Mouse (Mus musculus) c-Kit-positive CD71-positive TER-119-negative erythroid progenitor cells, embryonic 14.5 days (primary cell): ENCODE results near the gene Cln5.

Experiments used
- DNase-seq: peaks from one replicate; pipeline ENCODE4 v3.0.0-alpha.2; 2013; ENCODE audit warnings: low read depth

Gene Cln5

DNA sequence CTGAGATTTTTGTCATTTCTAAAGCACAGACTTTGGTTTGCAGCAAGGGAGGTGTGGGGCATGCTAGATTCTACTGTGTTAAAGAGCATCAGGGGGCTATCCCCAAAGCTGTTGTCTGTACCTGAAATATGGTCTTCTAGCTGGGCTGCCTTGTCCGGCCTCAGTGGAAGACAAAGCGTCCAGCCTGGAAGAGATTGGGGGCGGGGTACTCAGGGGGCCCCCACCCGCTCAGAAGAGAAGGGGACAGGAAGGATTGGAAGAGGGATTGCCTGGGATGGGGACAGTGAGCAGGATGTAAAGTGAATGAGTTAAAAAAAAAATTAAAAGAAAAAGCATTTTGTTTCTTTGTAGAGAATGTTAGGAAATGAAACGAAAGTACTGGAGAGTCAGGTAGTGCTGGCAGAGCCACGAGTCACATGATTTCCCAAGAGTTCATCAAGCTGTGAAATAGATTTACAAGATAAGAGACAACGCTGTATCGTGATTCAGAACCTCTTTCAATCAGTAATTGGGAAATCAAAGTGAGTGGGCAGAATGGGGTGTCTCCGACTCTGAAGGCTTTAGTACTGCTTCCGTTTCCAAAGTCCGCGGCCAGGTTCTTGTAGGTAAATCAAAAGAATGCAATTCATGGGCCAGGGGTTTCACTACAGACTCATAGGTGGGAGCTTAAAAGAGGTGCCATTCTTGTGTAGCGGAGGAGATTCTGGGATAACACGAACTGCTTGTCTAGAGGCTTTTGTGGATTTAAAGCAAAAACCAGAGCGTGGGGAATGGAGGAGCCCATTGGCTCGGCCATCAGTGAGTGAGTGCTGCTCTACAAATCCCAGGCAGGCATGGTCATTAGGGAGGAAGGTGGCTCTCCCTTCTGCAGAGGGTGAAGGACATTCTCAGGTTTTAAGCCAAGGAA is 8.2 kb downstream of the Cln5 start:
- DNase-seq, result no peak

- no peak for DNase-seq
These were observed 9.4 kb downstream of the Cln5 start for GRCm38 (mm10) chr14:103079209-103079977.

DNA sequence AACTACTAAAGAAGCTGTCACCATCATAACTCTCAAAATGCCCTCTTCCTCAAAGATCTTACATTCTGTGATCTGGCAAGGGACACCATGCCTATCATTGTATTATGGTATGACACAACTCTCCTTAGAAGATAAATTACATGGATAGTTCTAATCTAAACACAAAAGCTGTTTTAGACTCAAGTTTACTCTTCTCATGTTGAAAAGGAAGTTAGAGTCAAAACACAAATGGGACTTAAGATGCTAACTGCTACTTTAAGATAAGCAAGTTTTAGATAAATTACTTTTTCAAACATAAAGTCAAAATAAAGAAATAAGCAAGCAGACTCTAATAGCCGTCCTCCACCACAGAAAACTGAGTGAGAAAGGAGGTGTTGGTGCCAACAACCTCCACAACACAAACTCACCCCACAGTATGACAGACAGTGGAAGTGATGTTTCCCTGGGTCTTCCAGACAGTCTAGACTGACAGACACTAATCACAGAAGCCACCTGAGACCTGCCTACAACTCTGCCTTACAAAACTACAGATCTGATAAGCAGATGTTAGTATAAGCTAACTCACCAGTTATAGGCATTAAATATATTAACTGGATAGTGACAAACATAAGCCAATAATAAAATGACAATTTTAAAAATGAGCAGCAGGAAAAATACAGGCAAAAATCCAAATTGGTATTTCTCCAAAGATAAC is 16.0 kb downstream of the Cln5 start:
- DNase-seq, result no peak

DNA sequence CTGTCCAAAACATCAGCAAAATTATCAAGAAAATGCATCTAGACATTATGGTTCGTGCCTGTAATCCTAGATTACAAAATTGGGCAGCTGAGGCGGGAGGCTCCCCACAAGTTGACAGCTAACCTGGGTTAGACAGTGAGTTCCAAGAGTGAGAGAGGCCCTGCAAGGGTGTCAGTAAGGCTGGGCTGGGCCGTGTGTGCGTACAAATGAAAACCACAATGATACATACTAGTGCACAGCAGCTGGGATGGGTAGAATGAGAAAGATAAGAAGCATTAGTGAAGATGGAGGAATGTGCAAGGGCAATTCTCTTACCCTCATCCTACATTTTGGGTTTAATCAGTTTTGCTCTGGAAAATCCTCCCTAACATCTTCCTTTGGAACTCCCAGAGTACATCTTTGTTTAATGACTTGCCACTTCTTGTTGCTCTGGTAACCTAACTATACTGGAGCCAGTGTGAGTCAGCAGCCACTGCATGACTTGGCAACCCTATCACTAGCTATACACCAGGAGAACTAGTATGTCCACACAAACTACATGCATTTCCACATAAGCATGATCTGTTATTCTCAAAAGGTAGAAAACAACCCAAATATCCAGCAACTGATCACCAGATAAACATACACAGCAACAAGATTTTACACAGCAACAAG is 16.8 kb downstream of the Cln5 start:
- DNase-seq, result peak; percentile 51

DNA sequence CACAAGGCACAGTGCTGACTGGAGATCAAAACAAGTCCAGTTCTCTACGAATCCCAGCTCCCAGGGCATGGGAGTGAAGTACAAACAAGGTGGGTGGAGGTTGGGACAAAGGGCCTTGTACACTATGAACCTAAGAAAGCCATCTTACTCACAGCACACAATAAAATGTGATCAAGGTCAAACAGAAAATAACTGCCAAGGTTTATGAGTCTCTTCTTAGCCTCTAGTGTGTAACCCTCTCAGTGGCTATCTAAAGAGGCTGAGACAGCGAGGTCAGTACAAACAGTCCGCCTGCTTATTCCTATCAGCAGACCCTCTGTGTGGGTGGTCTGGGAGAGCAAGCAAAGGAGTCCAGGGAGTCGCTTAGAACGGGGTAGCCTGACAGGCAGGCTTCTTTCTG is 17.8 kb downstream of the Cln5 start:
- DNase-seq, result no peak

DNA sequence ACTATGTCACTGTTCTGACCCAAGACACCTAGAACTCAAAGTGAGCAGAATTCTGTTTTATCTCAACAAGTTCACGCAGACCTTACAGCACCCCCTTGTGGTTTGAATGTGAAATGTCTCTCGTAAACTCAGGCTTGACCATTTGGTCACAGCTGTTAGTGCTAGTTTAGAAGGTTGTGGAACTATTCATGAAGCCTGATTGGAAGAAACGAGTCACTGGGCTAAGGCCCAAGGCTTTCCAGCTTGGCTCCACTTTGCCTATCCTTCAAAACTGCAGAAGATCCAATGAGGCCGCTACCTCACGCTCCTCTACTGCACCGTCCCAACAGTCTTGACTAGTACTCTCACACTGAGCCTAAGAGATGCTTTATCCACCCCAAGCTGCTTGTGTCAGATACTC is 18.6 kb downstream of the Cln5 start:
- DNase-seq, result peak; percentile 46

DNA sequence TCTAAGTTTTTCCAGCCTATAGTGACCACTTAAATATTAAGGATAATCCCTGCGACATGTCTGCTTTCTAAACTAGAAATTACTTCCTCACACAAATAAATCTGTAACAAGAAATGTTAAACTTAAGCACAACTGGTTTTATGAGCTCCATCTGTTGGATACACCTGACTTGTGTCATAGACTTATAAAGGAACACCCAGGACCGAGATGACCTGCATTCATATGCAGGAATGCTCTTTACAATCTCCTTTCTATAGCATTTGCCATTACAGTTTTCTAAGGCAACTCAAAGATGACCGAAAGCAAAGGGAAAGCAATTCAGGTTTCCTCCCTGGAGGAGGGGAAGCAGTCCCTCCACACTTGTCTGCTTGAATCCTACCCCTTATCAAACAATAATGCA is 23.2 kb downstream of the Cln5 start:
- no peak for DNase-seq

GRCm38 (mm10) chr14:103093670-103094069 is 23.7 kb downstream of the Cln5 start:
- no peak for DNase-seq

DNA sequence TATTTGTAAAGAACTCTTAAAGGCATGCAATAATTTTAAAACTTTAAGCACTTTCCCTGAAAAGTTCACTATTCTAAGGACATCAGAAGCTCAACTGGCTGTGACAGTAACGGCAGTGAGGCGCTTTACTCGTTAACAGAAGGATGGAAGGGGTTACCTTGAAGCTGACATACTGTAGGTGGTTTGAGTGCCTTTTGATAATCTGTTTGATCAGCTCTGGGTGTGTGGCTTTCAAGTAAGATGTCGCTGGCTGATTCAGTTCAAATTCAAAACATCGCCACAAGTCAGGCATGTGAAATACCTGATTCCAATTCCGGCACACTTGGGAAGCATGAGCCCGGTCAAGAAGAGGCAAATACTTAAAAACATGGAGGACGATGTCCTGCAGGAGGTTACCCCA is 25.0 kb downstream of the Cln5 start:
- no peak for DNase-seq

GRCm38 (mm10) chr14:103095826-103096225 is 25.8 kb downstream of the Cln5 start:
- DNase-seq, result no peak

DNA sequence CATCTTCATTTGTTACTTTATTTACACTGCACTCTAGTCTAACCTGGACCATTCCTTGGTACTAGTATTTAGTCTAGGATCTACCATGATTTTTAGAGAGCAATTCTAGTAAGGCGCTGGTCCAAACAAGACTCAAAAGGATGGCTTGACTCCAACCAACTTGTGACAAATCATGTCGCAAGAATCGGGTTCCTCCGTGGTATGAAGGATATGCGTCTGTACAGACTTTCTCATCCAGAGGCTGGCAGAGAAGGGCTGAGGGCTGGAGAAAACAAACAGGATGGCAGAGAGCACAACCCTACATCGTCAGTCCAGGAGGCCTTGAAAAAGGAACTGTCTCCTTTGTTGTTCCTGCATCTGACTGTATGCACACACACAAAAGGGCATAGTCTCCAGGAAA is 26.6 kb downstream of the Cln5 start:
- no peak for DNase-seq

GRCm38 (mm10) chr14:103098213-103098586 is 28.2 kb downstream of the Cln5 start:
- DNase-seq, result no peak

DNA sequence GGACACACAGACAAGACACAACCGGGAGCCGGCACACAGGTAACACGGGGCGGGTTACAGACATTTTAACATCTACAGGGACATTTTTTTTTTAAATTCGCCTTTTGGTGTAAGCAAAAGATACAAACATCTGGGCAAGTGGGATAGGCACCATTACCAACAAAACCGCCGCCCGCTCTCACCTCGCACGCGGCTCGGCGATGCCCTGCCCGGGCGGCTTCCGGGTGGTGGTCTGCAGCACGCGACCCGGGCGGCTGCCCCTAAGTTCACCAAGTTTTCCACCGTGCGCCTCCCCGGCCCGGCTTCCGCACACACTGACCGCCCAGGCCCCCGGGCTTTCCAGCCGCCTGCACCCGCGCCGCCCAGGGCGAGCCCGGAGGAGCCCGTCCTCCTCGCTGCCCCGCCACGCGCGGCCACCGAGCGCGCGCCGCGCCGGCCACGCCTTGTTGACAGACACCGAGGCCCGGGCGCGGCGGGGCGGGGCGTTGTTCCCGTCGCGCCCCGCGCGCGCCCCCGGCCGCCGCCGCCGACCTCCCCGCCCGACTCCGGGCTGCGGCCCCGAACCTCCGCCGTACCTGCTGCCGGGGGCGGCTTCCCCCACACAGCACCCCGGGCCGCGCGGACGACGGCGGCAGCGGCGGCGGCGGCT is 28.7 kb downstream of the Cln5 start:
- peak; percentile 63 for DNase-seq

DNA sequence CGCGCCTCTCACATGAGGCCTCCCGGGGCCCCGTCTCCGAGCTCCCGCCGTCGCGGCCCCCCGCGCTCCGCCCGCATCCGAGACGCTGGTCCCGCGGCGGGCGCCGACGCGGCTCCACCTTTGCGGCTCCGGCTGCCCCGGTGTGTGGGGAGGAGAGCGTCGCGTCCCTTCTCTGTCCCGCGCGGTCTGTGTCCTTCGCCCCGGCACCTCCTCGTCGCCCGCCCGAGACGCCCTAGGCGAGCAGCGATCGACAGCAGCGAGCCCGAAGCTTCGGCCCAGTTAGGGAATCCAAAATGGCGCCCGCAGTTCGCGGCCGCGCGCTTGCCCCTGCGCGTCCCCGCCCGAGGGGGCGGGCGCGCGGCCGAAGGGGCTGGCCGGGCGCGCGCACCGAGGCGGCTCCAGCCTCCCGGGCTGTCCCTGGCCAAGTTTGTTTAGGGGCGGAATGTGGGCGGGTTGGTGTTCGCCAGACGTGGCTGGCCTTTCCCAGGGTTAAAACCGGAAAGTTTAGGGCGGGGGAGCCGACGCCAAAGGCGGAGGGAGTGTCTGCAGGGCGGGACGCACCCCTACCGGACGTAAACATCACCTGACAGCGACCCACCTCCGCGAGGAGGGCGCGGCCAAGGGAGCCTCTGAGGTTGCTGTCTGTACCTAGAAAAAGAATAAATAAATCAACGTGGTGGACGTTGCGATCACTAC is 29.4 kb downstream of the Cln5 start, which contains the start of gene Fbxl3:
Gene Fbxl3, minus strand, starts transcription at position 329 of the 696 bp plus-strand sequence.
- peak; percentile 73 for DNase-seq

- DNase-seq, result no peak
These were observed 30.3 kb downstream of the Cln5 start for GRCm38 (mm10) chr14:103100296-103100695.

DNA sequence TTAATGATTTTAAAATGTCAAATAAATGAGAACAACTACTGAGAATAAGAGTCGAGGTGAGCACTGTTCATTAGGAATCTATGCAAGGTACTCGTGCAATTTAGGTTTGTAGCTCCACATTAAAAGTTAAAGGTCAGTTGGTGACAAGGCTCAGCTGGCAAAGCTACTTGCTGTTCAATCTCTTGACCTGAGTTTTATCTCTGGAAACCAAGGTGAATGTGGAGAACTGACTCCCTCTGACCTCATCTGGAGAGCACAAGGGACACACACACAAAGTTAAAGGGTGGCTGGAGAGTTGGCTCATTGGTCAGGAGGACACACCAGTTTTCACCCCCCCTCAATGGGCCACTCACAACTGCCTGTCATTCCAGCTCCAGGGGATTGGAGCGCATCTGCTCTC is 31.2 kb downstream of the Cln5 start:
- DNase-seq, result no peak

DNA sequence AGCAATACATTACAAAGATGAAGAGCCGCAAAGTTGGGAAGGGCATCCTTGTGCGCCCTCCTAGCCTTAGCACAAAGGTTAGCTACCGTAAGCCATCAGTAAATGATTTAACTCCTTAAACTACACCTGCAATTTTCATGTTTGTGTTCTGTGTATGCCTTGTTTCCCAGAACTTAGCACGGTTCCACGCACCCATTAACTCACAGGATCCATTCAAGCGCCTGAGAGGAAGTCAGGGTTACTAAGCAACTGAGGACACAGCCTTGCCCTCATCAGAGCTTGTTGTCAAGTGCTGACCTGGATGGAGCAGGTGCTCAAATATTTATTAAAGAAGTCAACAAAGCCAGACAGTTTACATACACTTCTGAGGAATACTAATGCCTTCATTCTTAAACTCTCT is 32.2 kb downstream of the Cln5 start:
- no peak for DNase-seq

GRCm38 (mm10) chr14:103102731-103103335 is 32.8 kb downstream of the Cln5 start:
- no peak for DNase-seq

DNA sequence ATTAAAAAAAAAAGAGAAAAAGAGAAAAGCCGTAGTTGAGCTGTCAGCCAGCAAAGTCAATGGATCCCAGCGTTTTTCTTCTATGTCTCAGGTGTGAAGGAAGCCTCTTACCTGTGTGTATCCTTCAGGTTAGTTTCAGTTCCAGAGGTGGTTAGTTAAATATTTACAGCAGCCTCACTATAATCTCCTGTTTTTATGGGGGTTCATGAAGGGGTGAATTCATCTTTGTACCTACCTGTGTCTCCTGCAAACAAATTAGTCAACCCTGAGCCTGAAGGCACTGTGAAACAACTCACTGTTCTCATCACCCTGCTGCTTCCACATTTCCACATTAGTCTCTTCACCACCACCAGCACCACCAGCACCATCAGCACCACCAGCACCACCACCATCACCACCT is 36.3 kb downstream of the Cln5 start:
- DNase-seq, result no peak

GRCm38 (mm10) chr14:103109971-103110370 is 40.0 kb downstream of the Cln5 start:
- no peak for DNase-seq
